Mouse (Mus musculus) heart, adult 2 months (tissue): ENCODE measurements around the gene Frmpd1. TPM values are rescaled to one million over a fixed set of nuclear protein-coding genes. Genes with fewer than 3 reads are reported as not detected.

Source experiments
- DNase-seq, 2 experiments: peaks; one replicate each; pipeline ENCODE4 v3.0.0; 2021
- H3K27ac ChIP-seq: fragments of 200-600 bp; 2 replicates; pipeline ENCODE4 v1.8.1; 2022
- H3K27me3 ChIP-seq: fragments of 200-500 bp; 2 replicates; pipeline ENCODE4 v1.6.1; 2012; ENCODE audit warnings: mild to moderate bottlenecking, low read length, inconsistent platforms, mixed read lengths; ENCODE audit not compliant: control insufficient read depth, insufficient read depth
- H3K36me3 ChIP-seq: fragments of 200-500 bp; 2 replicates; pipeline ENCODE4 v1.6.1; 2012; ENCODE audit warnings: low read length, inconsistent platforms; ENCODE audit not compliant: control insufficient read depth, insufficient read depth
- H3K4me1 ChIP-seq: fragments of 200-500 bp; 2 replicates; pipeline ENCODE4 v1.6.1; 2011; ENCODE audit warnings: low read length; ENCODE audit not compliant: control insufficient read depth, insufficient read depth
- H3K4me3 ChIP-seq: fragments of 200-600 bp; 2 replicates; pipeline ENCODE4 v1.8.1; 2022
- H3K79me2 ChIP-seq: fragments of 200-500 bp; replicated peaks from 2 replicates; pipeline ENCODE4 v1.6.1; 2012; ENCODE audit warnings: mild to moderate bottlenecking, inconsistent platforms, low read length, moderate library complexity, mixed read lengths; ENCODE audit not compliant: control insufficient read depth, insufficient read depth
- H3K9ac ChIP-seq: fragments of 200-500 bp; 2 replicates; pipeline ENCODE4 v1.6.1; 2012; ENCODE audit warnings: low read depth, mild to moderate bottlenecking, control low read depth, inconsistent platforms, low read length, mixed read lengths
- CTCF ChIP-seq: fragments of 200-600 bp; IDR thresholded peaks from 2 replicates; pipeline ENCODE4 v1.8.1; 2022; ENCODE audit warnings: antibody characterized with exemption, mild to moderate bottlenecking, moderate library complexity
- EP300 ChIP-seq: fragments of 200-500 bp; IDR thresholded peaks from 2 replicates; pipeline ENCODE4 v1.6.1; 2011; ENCODE audit warnings: low read depth, low read length, control low read depth; ENCODE audit not compliant: insufficient read depth
- POLR2A ChIP-seq: fragments of 200-500 bp; IDR thresholded peaks from 2 replicates; pipeline ENCODE4 v1.6.1; 2011; ENCODE audit warnings: mild to moderate bottlenecking, low read depth, low read length, control low read depth; ENCODE audit not compliant: insufficient read depth
- WGBS: fragments of 180-500 bp; shearing (Covaris S2); methylation state at CpG from one replicate; pipeline ENCODE4 v1.1.7; 2018; 5-methylcytosine and 5-hydroxymethylcytosine counted together
- intact Hi-C: fragments of 180-260 bp; cut with DNase I; formaldehyde crosslinking; loops from one replicate; pipeline ENCODE4 v1.15.1; 2025
- polyA plus RNA-seq: library from polyadenylated mRNA; depleted of rRNA; stranded (reverse); fragments of >200 nt; gene quantifications from 2 replicates; pipeline ENCODE4 v1.2.3, GENCODE M21; 2012
- total RNA-seq, 2 experiments: library from RNA; stranded (reverse); gene quantifications; 2 replicates each; pipeline ENCODE4 v1.2.3; 2021

Frmpd1 gene
- total and polyA plus RNA-seq, 3 experiments = 0.34 to 0.55 (median 0.47) TPM

DNA sequence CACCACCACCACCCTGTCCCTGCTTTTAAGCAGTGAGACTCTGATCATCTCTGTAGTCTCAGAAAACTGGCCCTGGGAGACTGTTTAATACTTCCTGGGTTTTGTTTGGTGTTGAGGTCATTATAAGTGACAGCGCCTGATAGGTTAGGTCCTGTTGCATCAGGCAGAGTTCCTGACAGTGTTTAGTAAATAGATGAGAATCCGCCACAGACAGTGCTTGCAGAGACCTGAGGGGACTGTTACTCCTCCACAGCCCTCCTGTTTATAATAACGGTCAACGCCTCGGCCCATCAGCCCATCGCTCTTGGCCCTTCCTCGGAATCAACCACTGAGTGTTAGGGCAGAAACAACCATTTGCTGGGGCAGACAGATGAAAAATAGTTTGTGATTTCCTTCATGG lies 57.5 kb downstream of the Frmpd1 start:
- intact Hi-C loops = no loop called here
- Histone ChIP-seq H3K27me3 (no peaks in the 10 kb centered on the region), H3K4me1 (no peaks in the 10 kb centered on the region), H3K9ac (no peak overlapping the region), H3K4me3 (no peak overlapping the region), H3K79me2 (no peaks in the 10 kb centered on the region), H3K27ac (no peak overlapping the region), H3K36me3 (no peaks in the 10 kb centered on the region)
- DNase-seq = no peak
- TF ChIP-seq EP300 (no peak), POLR2A (no peak), CTCF (no peak)
- WGBS = 85% methylated on average over 7 of the region's 7 CpGs

DNA sequence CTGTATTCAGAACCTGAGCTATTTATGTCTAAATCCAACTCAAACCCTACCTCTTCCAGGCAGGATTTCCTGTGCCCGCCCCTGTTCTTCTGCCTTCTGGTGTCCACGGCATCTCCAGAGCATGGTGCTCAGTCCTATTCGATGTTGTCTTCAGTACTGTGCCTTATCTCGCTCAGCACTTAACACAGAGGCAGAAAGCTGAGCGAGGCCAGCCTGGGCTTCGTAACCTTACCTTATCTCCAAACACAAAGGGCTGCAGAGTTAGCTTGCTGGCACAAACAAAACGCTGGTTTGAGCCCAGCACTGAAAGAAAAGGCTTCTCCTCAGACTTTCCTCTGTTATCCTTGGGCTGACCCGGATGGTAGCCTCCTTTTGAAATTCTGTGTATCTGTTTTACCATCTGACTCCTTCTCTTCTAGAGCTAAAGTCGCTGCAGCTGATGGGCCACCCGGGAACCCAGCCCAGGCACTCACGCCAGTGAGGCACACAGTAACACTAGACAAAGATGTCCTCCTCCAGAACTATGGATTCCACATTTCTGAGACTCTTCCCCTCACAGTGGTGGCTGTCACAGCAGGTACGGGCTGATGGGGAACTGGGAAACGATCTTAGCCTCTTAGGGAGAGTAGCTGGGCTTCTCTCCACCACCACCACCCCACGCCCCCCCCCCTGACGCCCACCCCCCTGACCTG lies 58.7 kb downstream of the Frmpd1 start:
- no peaks in the 10 kb centered on the region for H3K27me3 ChIP-seq
- WGBS = 24% methylated on average over 15 of the region's 15 CpGs
- no peaks in the 10 kb centered on the region for H3K4me1 ChIP-seq
- no peak overlapping the region for H3K9ac ChIP-seq
- no peak overlapping the region for H3K4me3 ChIP-seq
- no peak for DNase-seq
- TF ChIP-seq CTCF = no peak
- TF ChIP-seq EP300 = no peak
- no peak for TF ChIP-seq POLR2A
- H3K36me3 ChIP-seq = no peaks in the 10 kb centered on the region
- H3K27ac ChIP-seq = no peak overlapping the region
- no peaks in the 10 kb centered on the region for H3K79me2 ChIP-seq
- intact Hi-C loops = no loop called here

DNA sequence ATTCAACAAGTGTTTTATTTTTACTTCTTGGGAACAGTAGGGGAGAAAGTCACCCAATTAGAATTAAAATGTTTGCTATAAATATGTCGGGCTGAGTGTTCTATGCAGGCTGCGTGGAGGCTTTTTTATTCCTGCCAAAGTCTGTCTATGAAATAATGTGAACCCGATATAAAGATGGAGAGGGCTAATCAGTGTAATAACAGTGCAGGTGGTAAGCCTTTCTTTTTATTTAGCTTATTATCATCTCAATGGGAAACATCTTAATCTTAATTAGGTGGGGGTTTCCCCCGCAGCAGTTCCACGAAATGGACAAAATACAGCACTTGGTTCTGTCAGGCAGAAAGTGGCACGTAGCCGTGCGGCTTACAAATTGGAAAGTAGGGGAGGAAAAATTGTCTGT lies 66.6 kb downstream of the Frmpd1 start:
- TF ChIP-seq EP300 (no peak), POLR2A (no peak), CTCF (no peak)
- no peak overlapping the region for H3K9ac ChIP-seq
- 89% methylated on average over 8 of the region's 8 CpGs for WGBS
- no peaks in the 10 kb centered on the region for H3K27me3 ChIP-seq
- H3K79me2 ChIP-seq = no peaks in the 10 kb centered on the region
- intact Hi-C loops = no loop called here
- no peak for DNase-seq
- no peak overlapping the region for H3K27ac ChIP-seq
- no peaks in the 10 kb centered on the region for H3K36me3 ChIP-seq
- no peak overlapping the region for H3K4me3 ChIP-seq
- no peaks in the 10 kb centered on the region for H3K4me1 ChIP-seq

DNA sequence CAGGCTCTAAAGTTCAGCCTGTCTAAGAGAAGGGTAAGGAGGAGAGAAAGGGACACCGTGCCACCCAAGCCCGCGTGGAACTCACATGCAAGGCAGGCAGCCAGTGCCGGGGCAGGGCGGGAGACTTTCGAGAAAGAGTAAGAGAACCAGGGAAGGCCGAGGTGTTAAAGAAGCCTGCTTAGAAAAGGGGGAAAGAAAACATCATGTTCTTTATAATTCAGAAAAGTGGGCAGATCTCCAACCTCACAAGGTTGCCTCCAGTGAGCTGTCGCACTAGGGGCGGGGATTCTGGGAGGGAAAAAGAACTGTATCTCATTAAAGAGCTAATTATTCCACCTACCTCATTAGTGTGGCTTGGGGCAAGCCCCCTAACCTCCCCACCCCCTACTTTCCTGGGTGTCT lies 68.2 kb downstream of the Frmpd1 start:
- no peak for DNase-seq
- intact Hi-C loops = no loop called here
- Histone ChIP-seq H3K79me2 (no peaks in the 10 kb centered on the region), H3K4me1 (no peaks in the 10 kb centered on the region), H3K36me3 (no peaks in the 10 kb centered on the region), H3K4me3 (no peak overlapping the region), H3K27ac (no peak overlapping the region), H3K27me3 (no peaks in the 10 kb centered on the region), H3K9ac (no peak overlapping the region)
- 69% methylated on average over 9 of the region's 9 CpGs for WGBS
- TF ChIP-seq CTCF (no peak), POLR2A (no peak), EP300 (no peak)

DNA sequence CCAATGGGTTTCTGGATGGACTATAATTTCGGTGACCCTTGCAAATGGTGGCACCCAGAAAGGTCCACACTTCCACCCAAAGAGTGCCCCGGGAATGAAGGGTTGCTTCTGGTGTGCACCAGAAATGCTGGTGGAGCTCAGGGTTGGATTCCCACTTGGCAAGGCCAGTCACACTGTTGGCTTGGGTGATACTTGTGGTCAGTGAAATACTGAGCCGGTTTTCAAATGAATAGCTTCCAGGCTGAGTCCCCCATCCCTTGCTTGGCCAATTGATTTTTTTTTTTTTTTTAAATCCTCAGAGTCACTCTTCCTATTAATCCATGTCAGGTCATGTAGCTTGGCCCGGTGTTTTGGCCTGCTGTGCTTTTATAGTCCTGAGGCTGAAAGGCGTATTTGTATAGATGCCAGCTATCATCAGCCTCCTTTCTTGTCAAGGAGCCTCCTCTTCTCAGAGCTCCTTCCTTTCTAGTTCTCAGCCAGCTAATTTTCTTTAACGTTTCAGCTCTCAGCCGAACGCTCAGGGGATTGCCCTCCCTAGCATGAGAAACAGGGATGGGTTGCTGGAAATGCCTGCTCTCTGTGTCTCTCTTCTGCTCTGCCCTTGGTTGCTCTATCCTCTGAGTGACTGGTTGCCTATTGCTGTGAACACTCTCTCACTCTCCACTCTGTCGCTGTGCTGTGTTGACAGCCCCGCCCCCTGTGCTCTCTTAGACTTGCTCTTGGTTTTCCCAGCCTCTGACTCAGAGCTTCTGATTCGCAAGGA lies 69.3 kb downstream of the Frmpd1 start:
- Histone ChIP-seq H3K4me3 (no peak overlapping the region), H3K9ac (no peak overlapping the region), H3K27ac (no peak overlapping the region), H3K79me2 (no peaks in the 10 kb centered on the region), H3K36me3 (no peaks in the 10 kb centered on the region), H3K4me1 (no peaks in the 10 kb centered on the region), H3K27me3 (no peaks in the 10 kb centered on the region)
- WGBS = 49% methylated on average over 11 of the region's 11 CpGs
- intact Hi-C loops = no loop called here
- no peak for DNase-seq
- TF ChIP-seq CTCF (no peak), EP300 (no peak), POLR2A (no peak)

DNA sequence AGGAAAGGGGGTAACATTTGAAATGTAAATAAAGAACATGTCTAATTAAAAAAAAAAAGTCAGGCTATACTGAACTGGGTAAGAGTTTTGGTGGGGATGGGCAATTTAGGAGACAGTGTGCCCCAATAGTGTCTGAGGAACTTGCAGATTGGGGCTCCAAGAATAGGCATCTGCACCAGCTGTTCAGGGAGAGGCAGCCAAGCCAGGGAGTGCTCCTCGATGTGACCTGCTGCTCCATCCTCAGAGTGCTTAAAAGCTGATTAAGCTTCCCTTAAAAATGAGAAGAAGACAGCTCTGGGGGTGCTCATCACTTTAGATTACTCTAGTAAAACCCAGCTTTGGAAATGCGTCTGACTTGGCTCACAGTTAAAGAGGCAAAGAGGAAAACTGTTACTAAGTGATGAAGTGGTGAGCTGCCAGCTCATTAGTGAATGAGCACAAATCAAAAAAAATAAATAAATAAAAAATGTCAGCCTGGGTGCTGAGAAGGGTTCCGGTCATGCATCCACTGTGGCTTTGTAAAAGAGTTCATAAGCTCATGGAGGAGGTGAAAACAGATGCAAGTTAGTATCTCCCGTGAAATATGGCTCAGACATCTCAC lies 74.7 kb downstream of the Frmpd1 start:
- intact Hi-C loops = no loop called here

More for the DNA sequence above, 74.7 kb downstream of the Frmpd1 start:
- WGBS = 59% methylated on average over 4 of the region's 4 CpGs
- TF ChIP-seq POLR2A (no peak), CTCF (no peak), EP300 (no peak)
- H3K27me3 ChIP-seq = no peaks in the 10 kb centered on the region
- DNase-seq = no peak
- H3K79me2 ChIP-seq = no peaks in the 10 kb centered on the region
- no peak overlapping the region for H3K4me3 ChIP-seq
- H3K27ac ChIP-seq = no peak overlapping the region
- no peaks in the 10 kb centered on the region for H3K36me3 ChIP-seq
- H3K4me1 ChIP-seq = no peaks in the 10 kb centered on the region
- no peak overlapping the region for H3K9ac ChIP-seq
